Mouse (Mus musculus) lung, embryonic 14.5 days (tissue): ENCODE results near the gene Eef1a1. TPM values are rescaled to one million over a fixed set of nuclear protein-coding genes. Genes with fewer than 3 reads are reported as not detected.

Source experiments
- ATAC-seq: fragments of 200-750 bp; cut with Nextera tagmentation; 2 replicates; pipeline ENCODE4 v1.8.0; 2017; ENCODE audit warnings: mild to moderate bottlenecking, moderate TSS enrichment, moderate library complexity; ENCODE audit not compliant: insufficient read depth
- DNase-seq: peaks from one replicate; pipeline ENCODE4 v3.0.0-alpha.2; 2015
- H3K27ac ChIP-seq: fragments of 300-500 bp; sonication (generic); 2 replicates; pipeline ENCODE4 v1.5.1; 2014; ENCODE audit warnings: low read depth, mild to moderate bottlenecking, moderate library complexity
- H3K27me3 ChIP-seq: fragments of 300-500 bp; sonication (generic); 2 replicates; pipeline ENCODE4 v1.6.1; 2014; ENCODE audit warnings: low read length, control low read depth; ENCODE audit not compliant: insufficient read depth
- H3K36me3 ChIP-seq: fragments of 300-500 bp; sonication (generic); 2 replicates; pipeline ENCODE4 v1.6.1; 2014; ENCODE audit warnings: control low read depth; ENCODE audit not compliant: insufficient read depth
- H3K4me1 ChIP-seq: fragments of 300-500 bp; sonication (generic); 2 replicates; pipeline ENCODE4 v1.6.1; 2014; ENCODE audit warnings: antibody characterized with exemption, control low read depth; ENCODE audit not compliant: insufficient read depth
- H3K4me2 ChIP-seq: fragments of 300-500 bp; sonication (generic); 2 replicates; pipeline ENCODE4 v1.6.1; 2014; ENCODE audit warnings: mild to moderate bottlenecking
- H3K4me3 ChIP-seq: fragments of 300-500 bp; sonication (generic); 2 replicates; pipeline ENCODE4 v1.5.1; 2014; ENCODE audit warnings: low read depth, low read length
- H3K9ac ChIP-seq: fragments of 300-500 bp; sonication (generic); 2 replicates; pipeline ENCODE4 v1.6.1; 2014
- H3K9me3 ChIP-seq: fragments of 300-500 bp; sonication (generic); 2 replicates; pipeline ENCODE4 v1.6.1; 2016; ENCODE audit warnings: low read depth, low read length, control low read depth
- CTCF ChIP-seq: IDR thresholded peaks from 2 replicates; pipeline ENCODE4 v1.5.1; 2016; ENCODE audit warnings: antibody characterized with exemption, low read depth
- WGBS: fragments of 180-500 bp; shearing (Covaris S2); extraction: QIAGEN DNeasy Blood & Tissue Kit; methylation state at CpG from one replicate; pipeline ENCODE4 v1.1.7; 2014; 5-methylcytosine and 5-hydroxymethylcytosine counted together
- polyA plus RNA-seq: library from polyadenylated mRNA; unstranded; fragments of >200 nt; fragmentation: Nextera tagmentation; extraction: Ambion mirVana; gene quantifications from 2 replicates; pipeline ENCODE4 v1.2.1, GENCODE M21; 2014

The Eef1a1 gene
- polyA plus RNA-seq, 1 experiment from 2014 or later, result 5,431 TPM

- H3K4me3 ChIP-seq, result no peak overlapping the region
- H3K9me3 ChIP-seq, result no peaks in the 10 kb centered on the region
- peaks cover 82% of the 10 kb centered on the region for H3K36me3 ChIP-seq
- H3K4me1 ChIP-seq, result no peaks in the 10 kb centered on the region
- DNase-seq, result peak; percentile 66
- peak; percentile 36 for ATAC-seq
- no peak overlapping the region for H3K27ac ChIP-seq
- H3K27me3 ChIP-seq, result no peaks in the 10 kb centered on the region
- 12% methylated on average over 1 of the region's 1 CpGs for WGBS
- no peak overlapping the region for H3K4me2 ChIP-seq
- TF ChIP-seq CTCF, result no peak
- no peak overlapping the region for H3K9ac ChIP-seq
Measured at GRCm38 (mm10) chr9:78476531-78477020, 12.4 kb downstream of the Eef1a1 start.

DNA sequence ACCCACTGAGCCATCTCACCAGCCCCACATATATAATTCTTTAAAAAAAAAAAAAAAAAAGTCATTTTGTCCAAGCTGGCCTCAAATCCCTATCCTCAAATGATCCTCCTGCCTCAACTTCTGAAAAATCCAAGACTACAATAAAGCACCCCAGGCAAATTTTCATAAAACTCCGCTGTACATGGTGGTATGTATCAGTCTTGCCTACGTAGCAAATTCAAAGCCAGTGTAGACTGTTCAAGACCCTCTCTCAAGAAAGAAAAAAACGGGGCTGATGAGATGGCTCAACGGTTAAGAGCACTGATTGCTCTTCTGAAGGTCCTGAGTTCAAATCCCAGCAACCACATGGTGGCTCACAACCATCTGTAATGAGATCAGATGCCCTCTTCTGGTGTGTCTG is 13.1 kb downstream of the Eef1a1 start:
- H3K4me1 ChIP-seq, result no peaks in the 10 kb centered on the region

GRCm38 (mm10) chr9:78475383-78475780 is 13.6 kb downstream of the Eef1a1 start:
- H3K36me3 ChIP-seq, result peaks cover 85% of the 10 kb centered on the region

More for the DNA sequence above, 13.1 kb downstream of the Eef1a1 start:
- Histone ChIP-seq H3K4me2 (no peak overlapping the region), H3K27me3 (no peaks in the 10 kb centered on the region), H3K4me3 (no peak overlapping the region), H3K36me3 (peaks cover 86% of the 10 kb centered on the region), H3K9me3 (no peaks in the 10 kb centered on the region), H3K27ac (no peak overlapping the region), H3K9ac (no peak overlapping the region)
- 0 out of 2 replicates have a peak, but pooled peaks have one; percentile 21 for TF ChIP-seq CTCF
- ATAC-seq (peak; percentile 15), DNase-seq (peak; percentile 59)
- WGBS, result 82% methylated on average over 4 of the region's 4 CpGs

DNA sequence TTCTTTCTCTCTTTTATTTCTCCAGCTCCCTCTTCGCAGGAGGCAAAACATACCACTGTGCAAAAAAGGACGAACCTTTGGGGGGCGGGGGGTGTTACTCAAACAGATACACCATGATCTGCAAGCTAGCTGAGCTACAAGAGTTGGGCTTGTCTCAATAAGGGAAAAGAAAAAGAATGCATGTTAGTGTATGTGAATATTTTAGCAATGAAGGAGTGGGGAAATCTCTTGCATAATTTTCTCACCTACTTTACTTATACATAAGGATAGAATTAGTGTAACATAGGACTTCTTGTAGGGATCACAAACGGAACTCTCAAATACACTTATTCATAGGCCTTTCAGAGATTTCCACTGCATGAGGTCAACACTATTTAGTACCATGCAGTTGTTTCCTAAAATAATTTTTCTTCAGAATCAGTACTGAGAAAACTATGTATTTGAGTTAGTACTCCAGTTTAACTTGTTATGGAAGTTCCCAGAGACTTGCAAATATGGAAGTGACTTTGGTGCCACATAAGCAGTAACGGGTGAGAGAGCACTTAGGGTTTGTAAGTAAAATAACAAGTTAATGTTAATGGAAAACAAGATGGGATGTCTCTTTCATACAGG is 14.1 kb downstream of the Eef1a1 start:
- no peaks in the 10 kb centered on the region for H3K9me3 ChIP-seq
- TF ChIP-seq CTCF, result no peak
- H3K36me3 ChIP-seq, result peaks cover 85% of the 10 kb centered on the region
- no peaks in the 10 kb centered on the region for H3K4me1 ChIP-seq
- no peak overlapping the region for H3K4me2 ChIP-seq
- H3K27me3 ChIP-seq, result no peaks in the 10 kb centered on the region
- H3K27ac ChIP-seq, result no peak overlapping the region
- WGBS, result 76% methylated on average over 5 of the region's 5 CpGs
- DNase-seq (no peak), ATAC-seq (no peak)
- H3K9ac ChIP-seq, result no peak overlapping the region
- H3K4me3 ChIP-seq, result no peak overlapping the region

More at GRCm38 (mm10) chr9:78475383-78475780, 13.6 kb downstream of the Eef1a1 start:
- DNase-seq (peak; percentile 5), ATAC-seq (no peak)
- Histone ChIP-seq H3K4me2 (no peak overlapping the region), H3K4me3 (no peak overlapping the region), H3K27ac (no peak overlapping the region), H3K9me3 (no peaks in the 10 kb centered on the region), H3K9ac (no peak overlapping the region), H3K4me1 (no peaks in the 10 kb centered on the region), H3K27me3 (no peaks in the 10 kb centered on the region)
- WGBS, result 79% methylated on average over 2 of the region's 2 CpGs
- no peak for TF ChIP-seq CTCF

DNA sequence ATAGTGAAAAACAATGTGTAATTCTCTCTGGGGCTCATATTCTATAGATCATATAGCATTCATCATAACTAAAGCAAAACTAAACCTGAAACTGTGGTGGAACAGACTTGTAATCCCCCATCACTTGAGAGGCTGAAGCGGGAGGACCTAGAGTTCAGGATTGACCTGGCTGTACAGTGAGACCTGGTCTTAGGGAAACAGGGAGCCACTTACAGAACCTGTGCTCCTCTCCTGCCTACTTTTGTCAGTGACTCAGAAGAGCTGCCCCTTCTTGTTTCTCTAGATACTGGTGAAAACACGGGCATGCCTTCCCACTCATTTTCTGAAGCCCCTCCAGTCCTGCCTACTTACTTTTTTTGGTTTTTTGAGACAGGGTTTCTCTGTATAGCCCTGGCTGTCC is 14.7 kb downstream of the Eef1a1 start:
- ATAC-seq (no peak), DNase-seq (no peak)
- no peak overlapping the region for H3K27ac ChIP-seq
- no peak overlapping the region for H3K4me3 ChIP-seq
- H3K4me1 ChIP-seq, result no peaks in the 10 kb centered on the region
- H3K36me3 ChIP-seq, result peaks cover 84% of the 10 kb centered on the region
- 71% methylated on average over 2 of the region's 2 CpGs for WGBS
- no peaks in the 10 kb centered on the region for H3K9me3 ChIP-seq
- no peak for TF ChIP-seq CTCF
- H3K4me2 ChIP-seq, result no peak overlapping the region
- H3K9ac ChIP-seq, result no peak overlapping the region
- no peaks in the 10 kb centered on the region for H3K27me3 ChIP-seq

GRCm38 (mm10) chr9:78473588-78473987 is 15.4 kb downstream of the Eef1a1 start:
- H3K9ac ChIP-seq, result no peak overlapping the region
- H3K4me1 ChIP-seq, result no peaks in the 10 kb centered on the region
- H3K27me3 ChIP-seq, result no peaks in the 10 kb centered on the region
- no peaks in the 10 kb centered on the region for H3K9me3 ChIP-seq
- H3K4me3 ChIP-seq, result no peak overlapping the region
- no peak overlapping the region for H3K27ac ChIP-seq
- no peak overlapping the region for H3K4me2 ChIP-seq
- WGBS, result 71% methylated on average over 8 of the region's 8 CpGs
- TF ChIP-seq CTCF, result no peak
- DNase-seq (no peak), ATAC-seq (no peak)
- peaks cover 84% of the 10 kb centered on the region for H3K36me3 ChIP-seq

GRCm38 (mm10) chr9:78465725-78466124 is 23.2 kb downstream of the Eef1a1 start:
- Histone ChIP-seq H3K27ac (no peak overlapping the region), H3K36me3 (peaks cover 76% of the 10 kb centered on the region), H3K4me3 (no peak overlapping the region), H3K9ac (no peak overlapping the region), H3K4me1 (no peaks in the 10 kb centered on the region), H3K9me3 (no peaks in the 10 kb centered on the region), H3K27me3 (no peaks in the 10 kb centered on the region), H3K4me2 (no peak overlapping the region)
- ATAC-seq, result no peak
- no peak for TF ChIP-seq CTCF
- no peak for DNase-seq
- 92% methylated on average over 3 of the region's 3 CpGs for WGBS
